Mouse (Mus musculus): ENCODE data around the gene Znfx1.
A peak's percentile ranks its signal among the peaks of the same experiment; 100 is the strongest.

Znfx1 gene

GRCm38 (mm10) chr2:167071641-167072601, 9.1 kb upstream of the Znfx1 start:
- peak; percentile 97 for DNase-seq (ENCODE audit: low read depth, low spot score)

- DNase-seq (ENCODE audit: low read depth, low spot score), result no peak
These were observed 8.4 kb upstream of the Znfx1 start for GRCm38 (mm10) chr2:167071266-167071640.

- DNase-seq (ENCODE audit: low read depth, low spot score), result no peak
These were observed 7.5 kb upstream of the Znfx1 start for GRCm38 (mm10) chr2:167070341-167070740.

DNA sequence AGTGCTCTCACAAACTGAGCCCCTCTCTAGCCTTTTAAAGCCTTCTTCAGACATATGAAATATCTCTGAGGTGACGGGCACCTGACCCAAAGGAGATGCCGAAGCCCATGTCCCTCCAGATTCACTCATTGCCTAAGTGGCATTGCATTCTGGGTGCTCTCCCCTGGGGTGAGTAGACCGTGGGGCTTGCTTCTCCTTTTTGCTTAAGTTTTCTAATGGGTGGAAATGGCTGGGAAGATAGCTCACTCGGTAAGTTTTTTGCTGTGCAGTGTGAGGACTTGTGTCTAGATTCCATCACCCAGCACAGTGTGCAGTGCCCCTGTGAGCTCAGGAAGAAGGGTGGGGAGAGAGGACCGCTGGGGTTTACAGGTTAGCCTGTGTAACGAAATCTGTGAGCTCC, 4.8 kb upstream of the Znfx1 start:
- no peak for DNase-seq (ENCODE audit: low read depth, low spot score)

GRCm38 (mm10) chr2:167066528-167067516, 4.0 kb upstream of the Znfx1 start:
- DNase-seq (ENCODE audit: low read depth, low spot score), result no peak

DNA sequence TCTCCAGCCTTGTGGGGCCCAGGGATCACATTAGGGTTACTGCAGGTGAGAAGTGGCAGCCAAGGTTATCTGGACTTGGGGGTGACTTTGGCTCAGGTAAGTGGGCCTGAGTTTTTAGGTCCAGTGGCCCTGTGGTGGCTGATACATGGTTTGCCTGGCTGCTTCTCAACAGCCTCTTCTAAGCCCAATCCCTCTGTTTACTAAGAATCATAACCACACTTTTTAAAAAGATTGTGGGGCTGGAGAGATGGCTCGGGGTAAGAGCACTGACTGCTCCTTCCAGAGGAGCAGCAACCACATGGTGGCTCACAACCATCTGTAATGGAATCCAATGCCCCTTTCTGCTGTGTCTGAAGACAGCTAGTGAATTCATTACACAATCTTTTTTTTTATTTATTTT, 3.2 kb upstream of the Znfx1 start:
- no peak for DNase-seq (ENCODE audit: low read depth, low spot score)

DNA sequence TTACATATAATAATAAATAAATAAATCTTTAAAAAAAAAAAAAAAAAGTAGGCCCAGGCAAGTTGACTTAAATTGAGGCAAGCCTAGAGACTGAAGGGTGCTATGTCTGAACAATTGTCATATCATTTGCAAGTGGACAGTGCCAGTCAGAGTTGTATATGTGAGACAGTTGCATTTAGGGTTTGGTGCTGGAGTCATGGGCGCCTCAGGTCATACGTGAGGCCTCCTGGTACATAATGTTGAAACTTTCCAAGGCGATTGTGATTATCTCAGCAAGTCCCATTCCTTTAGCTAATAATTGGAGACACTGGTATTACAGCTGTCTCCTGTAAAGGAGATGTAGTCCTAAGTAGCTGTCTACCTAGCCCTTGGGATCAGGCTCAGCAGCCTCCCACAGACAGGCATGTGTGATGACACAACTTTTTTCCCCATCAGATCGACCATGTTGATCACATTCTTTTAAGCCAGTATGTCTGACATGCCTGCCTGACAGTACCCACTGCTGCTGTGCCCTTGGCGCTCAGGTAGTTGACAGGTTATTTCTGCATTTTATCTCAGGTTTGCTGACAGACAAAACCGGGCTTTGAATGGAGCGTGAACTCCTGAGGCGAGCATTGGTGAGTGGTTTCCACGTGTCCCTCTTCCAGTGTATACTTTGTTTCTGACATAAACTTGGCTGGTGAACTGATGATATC, 1.9 kb upstream of the Znfx1 start:
- no peak for DNase-seq (ENCODE audit: low read depth, low spot score)

DNA sequence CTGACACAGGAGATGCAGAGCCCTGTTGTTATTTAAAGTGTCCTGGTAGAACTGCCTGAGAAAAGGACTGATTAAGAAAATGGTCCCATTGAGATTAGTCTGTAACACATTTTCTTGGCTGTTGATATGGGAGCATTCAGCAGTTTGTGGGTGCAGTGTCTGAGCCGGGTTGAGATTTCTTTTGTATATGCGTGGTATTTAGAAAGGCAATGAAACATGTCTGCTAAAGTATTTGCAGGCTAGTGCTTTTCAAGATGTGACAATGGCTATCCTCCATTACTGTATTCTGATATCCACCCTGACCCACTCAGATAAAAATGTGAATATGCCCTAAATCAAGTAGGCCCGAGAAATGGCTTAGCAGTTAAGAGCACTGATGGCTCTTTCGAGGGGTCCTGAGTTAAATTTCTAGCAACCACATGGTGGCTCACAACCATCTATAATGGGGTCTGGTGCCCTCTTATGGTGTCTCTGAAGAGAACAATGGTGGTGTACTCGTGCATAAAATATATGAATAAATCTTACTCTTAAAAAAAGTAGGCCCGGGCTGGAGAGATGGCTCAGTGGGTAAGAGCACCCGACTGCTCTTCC, 1.2 kb upstream of the Znfx1 start:
- no peak for DNase-seq (ENCODE audit: low read depth, low spot score)

GRCm38 (mm10) chr2:167062497-167062911, 311 bp downstream of the Znfx1 start:
- peak; percentile 91 for DNase-seq (ENCODE audit: low read depth, low spot score)

GRCm38 (mm10) chr2:167061381-167062034, 1.3 kb downstream of the Znfx1 start:
- no peak for DNase-seq (ENCODE audit: low read depth, low spot score)

DNA sequence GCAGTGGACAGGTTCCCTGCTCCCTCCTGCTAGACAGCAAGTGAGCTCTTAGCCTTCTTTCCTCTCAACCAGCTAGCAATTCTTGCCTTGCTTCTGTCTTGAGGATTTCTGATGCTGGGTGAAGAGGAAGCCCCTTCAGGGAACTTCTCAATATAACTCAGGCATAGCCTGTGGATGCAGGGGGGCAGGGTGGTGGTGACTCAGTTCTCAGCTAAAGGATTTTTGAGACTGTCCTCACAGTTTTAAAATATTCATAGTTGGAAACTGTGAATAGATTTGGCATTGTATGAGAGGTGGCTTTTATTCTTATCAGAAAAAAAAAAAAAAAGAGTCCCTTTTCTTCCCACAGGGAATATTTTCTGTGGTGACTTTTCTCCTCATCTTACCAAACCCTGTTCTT, 2.1 kb downstream of the Znfx1 start:
- DNase-seq (ENCODE audit: low read depth, low spot score), result no peak

GRCm38 (mm10) chr2:167060360-167060759, 2.5 kb downstream of the Znfx1 start:
- DNase-seq (ENCODE audit: low read depth, low spot score), result no peak

DNA sequence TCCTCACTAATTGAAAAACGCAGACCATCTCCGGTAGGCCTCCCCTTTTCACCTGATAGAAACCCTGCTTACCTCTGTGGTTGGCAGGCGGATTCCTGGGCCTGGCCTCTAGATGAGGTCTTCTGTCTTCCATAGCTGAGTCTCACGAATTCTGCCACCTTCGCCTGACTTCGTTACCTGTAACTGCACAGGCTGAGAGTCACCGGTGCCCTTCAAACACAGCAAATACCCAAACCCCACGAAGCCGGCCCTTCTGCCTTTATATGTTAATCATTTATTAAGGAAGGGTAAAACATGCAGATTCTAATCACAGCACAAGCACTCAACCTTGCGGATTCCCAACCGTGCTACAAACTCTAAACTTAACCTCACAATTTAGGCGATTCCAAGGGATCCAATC, 2.9 kb downstream of the Znfx1 start:
- no peak for DNase-seq (ENCODE audit: low read depth, low spot score)

DNA sequence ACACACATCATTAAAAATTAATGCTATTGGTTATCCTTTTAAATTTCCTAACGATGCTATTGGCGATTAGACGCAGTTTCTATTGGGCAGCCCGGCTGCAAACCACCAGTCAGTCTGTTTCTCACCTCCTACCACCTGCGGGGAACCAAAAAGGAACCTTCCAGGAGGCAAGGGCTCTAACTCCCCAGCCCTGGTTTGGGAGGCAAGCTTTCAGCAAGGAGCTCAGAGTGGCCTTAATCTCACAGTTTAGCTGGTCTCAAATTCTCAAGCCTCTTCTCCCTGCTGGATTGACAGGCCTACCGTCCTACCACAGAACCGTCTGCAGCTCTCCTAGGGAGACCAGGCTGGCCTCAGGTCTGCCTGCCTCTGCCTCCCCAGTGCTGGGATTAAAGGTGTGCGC, 3.3 kb downstream of the Znfx1 start:
- DNase-seq (ENCODE audit: low read depth, low spot score), result no peak

GRCm38 (mm10) chr2:167058814-167059387, 3.9 kb downstream of the Znfx1 start:
- DNase-seq (ENCODE audit: low read depth, low spot score), result no peak

DNA sequence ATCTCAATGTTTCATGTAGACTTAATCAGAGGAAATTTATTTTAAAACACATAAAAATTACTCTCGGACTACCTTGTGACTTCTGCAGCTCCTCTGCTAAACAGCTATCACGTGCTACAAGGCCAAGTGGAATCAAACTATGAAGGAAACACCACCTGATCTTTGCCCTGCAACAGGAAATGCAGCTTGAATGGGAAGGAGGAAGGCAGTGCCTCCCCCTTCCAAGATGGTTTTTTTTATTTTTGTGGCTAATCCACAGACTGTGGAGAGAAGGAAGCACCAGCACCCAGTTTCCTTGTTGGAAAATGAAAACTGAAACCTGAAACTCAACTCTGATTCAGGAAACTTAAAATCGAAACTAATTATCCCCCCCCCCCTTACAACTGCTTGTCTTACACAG, 4.6 kb downstream of the Znfx1 start:
- no peak for DNase-seq (ENCODE audit: low read depth, low spot score)

DNA sequence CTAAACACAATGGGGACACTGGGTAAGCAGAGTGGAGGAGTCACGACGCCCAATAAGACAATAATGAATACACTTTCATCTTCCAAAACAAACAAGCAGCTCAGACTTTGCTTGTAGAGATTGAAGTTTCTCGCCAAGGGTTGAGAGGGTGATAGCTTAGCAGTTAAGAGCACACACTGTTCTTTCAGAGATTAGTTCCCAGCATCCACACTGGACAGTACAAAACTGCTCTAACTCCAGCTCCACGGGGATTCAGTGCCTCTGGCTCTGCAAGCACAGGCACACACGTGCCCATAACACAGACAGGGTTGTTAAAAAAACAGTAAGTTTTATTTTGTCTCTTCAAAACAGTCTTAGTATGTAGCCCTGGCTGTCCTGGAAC, 5.9 kb downstream of the Znfx1 start:
- DNase-seq (ENCODE audit: low read depth, low spot score), result no peak

DNA sequence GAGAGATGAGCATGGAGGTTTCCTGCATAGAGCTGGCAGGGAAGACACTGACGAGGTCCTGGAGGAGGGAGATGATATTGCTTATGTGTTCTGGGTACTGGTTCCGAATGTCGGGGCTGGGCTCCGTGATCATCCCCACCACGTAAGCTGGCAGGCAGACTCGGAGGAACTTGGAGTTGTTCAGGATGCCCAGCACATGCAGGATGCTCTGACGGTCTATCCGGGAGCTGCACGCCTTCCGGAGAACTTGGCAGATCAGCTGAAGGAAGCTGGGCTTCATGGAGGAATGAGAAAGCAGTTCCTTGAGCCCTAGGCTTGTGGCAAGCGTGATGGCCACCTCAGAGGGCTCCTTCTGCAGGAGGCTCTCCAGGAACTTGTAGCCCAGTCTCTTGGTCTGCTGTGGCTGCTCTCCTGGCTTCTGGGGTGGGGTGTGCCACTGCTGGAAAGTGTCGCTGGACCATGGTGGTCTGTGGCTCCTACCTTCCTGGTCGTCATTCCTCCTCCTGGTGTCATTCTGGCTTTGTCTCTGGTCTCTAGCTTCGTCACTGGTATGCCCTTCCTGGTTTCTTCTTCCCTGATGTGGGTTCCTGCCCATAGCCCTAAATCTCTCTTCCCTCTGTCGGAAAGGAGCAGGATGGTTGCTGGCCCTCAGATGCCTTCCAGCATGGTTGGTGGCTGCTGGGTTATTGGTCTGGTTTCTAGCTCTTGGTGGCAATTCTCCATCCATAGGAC, 6.4 kb downstream of the Znfx1 start:
- DNase-seq (ENCODE audit: low read depth, low spot score), result no peak

DNA sequence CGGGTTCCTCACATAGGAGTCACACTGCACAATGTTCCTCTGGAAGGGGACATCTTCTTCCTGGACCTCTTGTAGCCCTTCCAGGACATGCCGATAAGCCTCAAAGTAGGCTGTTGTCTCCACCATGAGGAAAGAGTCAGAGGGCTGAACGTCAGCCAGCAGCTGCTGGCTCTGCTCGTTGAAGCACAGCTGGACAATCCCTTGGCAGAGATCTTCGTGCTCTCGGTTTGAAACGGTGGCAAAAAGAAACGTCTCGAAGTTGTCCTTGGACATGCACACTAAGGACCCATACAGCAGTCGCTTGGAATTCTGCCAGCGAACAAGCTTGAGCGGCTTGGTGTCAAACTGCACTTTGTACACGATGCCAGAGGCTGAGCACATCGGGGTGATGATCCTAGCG, 7.4 kb downstream of the Znfx1 start:
- no peak for DNase-seq (ENCODE audit: low read depth, low spot score)

Data from mesoderm, embryonic 11.5 days (tissue).